Mouse (Mus musculus) midbrain, embryonic 10.5 days (tissue): ENCODE results near the gene Brcc3. TPM values are rescaled to one million over a fixed set of nuclear protein-coding genes. Genes with fewer than 3 reads are reported as not detected.

Source experiments
- DNase-seq: peaks from one replicate; pipeline ENCODE4 v3.0.0-alpha.2; 2017; ENCODE audit warnings: low spot score
- H3K27ac ChIP-seq: fragments of 300-500 bp; sonication (generic); replicated peaks from 2 replicates; pipeline ENCODE4 v1.5.1; 2016; ENCODE audit warnings: mild to moderate bottlenecking
- H3K27me3 ChIP-seq: fragments of 300-500 bp; sonication (generic); 2 replicates; pipeline ENCODE4 v1.6.1; 2016; ENCODE audit warnings: low read depth, mild to moderate bottlenecking; ENCODE audit not compliant: poor library complexity, severe bottlenecking
- H3K36me3 ChIP-seq: fragments of 300-500 bp; sonication (generic); 2 replicates; pipeline ENCODE4 v1.6.1; 2016; ENCODE audit warnings: mild to moderate bottlenecking, moderate library complexity
- H3K4me1 ChIP-seq: fragments of 300-500 bp; sonication (generic); 2 replicates; pipeline ENCODE4 v1.6.1; 2016
- H3K4me3 ChIP-seq: fragments of 300-500 bp; sonication (generic); 2 replicates; pipeline ENCODE4 v1.5.1; 2016; ENCODE audit warnings: mild to moderate bottlenecking, moderate library complexity
- H3K9me3 ChIP-seq: fragments of 300-500 bp; sonication (generic); replicated peaks from 2 replicates; pipeline ENCODE4 v1.6.1; 2016; ENCODE audit warnings: mild to moderate bottlenecking
- WGBS: fragments of 180-500 bp; shearing (Covaris S2); methylation state at CpG from one replicate; pipeline ENCODE4 v1.1.7; 2016; 5-methylcytosine and 5-hydroxymethylcytosine counted together
- polyA plus RNA-seq: library from polyadenylated mRNA; unstranded; fragments of >200 nt; fragmentation: Nextera tagmentation; extraction: Ambion mirVana; gene quantifications from 2 replicates; pipeline ENCODE4 v1.2.1, GENCODE M21; 2016

The Brcc3 gene
- polyA plus RNA-seq = 72.1 and 72.5 TPM in 2 replicates

GRCm38 (mm10) chrX:75415936-75416785 is at the start of gene Brcc3, which contains the start of the genes Cmc4 and Mtcp1:
Gene Brcc3, plus strand, starts transcription at chrX:75416628.
Gene Cmc4, minus strand, starts transcription at chrX:75416584.
Gene Mtcp1, minus strand, starts transcription at chrX:75416588.
- WGBS = 18% methylated on average over 49 of the region's 52 CpGs
- peak; percentile 85 for DNase-seq

DNA sequence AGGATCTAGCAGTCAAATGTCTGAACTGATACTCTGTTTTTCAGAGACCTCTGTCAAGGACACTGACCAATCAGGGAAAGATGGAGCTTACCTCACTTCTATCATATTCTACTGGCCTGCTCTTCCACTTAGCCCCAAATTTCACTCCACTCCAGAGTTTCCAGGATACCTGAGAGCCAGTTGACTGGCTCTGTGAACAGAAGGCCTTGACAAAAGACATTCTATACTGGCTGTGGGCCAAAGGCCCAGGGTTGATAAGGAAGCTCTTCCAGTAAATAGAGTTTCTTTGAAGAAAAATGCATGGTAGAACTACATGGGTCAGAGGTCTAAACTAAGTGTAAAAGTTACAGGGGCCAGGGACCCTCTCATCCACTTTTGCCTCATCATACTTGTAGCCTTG is 46.2 kb upstream of the Brcc3 start:
- H3K9me3 ChIP-seq = no peaks in the 10 kb centered on the region
- H3K27ac ChIP-seq = no peak overlapping the region
- H3K27me3 ChIP-seq = no peaks in the 10 kb centered on the region
- no peaks in the 10 kb centered on the region for H3K4me1 ChIP-seq
- DNase-seq = no peak
- no peak overlapping the region for H3K4me3 ChIP-seq
- no peaks in the 10 kb centered on the region for H3K36me3 ChIP-seq

More at GRCm38 (mm10) chrX:75415936-75416785, at the start of gene Brcc3, which contains the start of the genes Cmc4 and Mtcp1:
- Histone ChIP-seq H3K27me3 (no peaks in the 10 kb centered on the region), H3K9me3 (0 out of 2 replicates have a peak, but pooled peaks cover 3% of the 10 kb centered on the region), H3K36me3 (0 out of 2 replicates have a peak, but pooled peaks cover 4% of the 10 kb centered on the region), H3K27ac (peak within 1 kb of the TSS; percentile 89), H3K4me3 (peak within 1 kb of the TSS; percentile 61), H3K4me1 (peaks cover 5% of the 10 kb centered on the region; the same call in 1 of the 2 replicates)

DNA sequence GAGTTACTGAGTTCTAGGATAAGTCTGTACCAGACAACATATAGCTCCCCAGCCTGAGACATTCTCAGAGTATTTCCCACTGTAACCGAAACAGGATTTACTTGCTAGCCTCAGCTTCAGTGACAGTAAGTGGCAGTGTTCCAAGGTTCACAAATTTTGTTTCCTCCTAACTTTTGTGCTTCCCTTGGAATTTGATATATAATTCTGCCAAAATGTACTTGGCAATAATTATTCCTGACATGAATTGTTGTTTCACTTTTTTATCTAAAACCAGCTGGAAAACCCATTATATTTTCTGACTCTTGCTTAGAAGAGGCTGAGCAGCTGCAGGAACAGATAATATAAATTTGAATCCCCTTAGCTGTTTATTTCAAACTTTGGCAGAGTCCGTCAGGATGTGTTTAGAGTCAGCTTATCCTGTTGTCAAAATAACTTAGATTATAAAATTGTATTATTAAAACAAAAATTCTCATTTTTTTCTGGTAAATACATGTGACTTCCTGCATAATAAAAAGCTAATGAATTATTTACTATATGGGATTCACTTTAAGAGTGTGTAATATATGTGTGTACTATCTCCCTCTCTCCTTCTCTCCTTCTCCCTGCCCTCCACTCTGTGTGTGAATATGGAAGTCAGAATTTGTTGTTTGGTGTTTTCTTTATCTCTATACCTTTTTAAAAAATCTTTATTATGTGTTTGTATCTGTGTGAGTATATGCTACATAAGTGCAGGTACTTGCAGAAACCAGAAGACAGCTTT is 43.6 kb upstream of the Brcc3 start:
- WGBS = 96% methylated on average over 2 of the region's 2 CpGs
- H3K27me3 ChIP-seq = no peaks in the 10 kb centered on the region
- H3K9me3 ChIP-seq = no peaks in the 10 kb centered on the region
- no peaks in the 10 kb centered on the region for H3K4me1 ChIP-seq
- DNase-seq = no peak
- H3K4me3 ChIP-seq = no peak overlapping the region
- no peak overlapping the region for H3K27ac ChIP-seq
- no peaks in the 10 kb centered on the region for H3K36me3 ChIP-seq

- H3K36me3 ChIP-seq = no peaks in the 10 kb centered on the region
Measured at GRCm38 (mm10) chrX:75376815-75377214, 39.6 kb upstream of the Brcc3 start.

GRCm38 (mm10) chrX:75381176-75381575 is 35.3 kb upstream of the Brcc3 start:
- DNase-seq = no peak
- H3K27ac ChIP-seq = no peak overlapping the region
- no peaks in the 10 kb centered on the region for H3K4me1 ChIP-seq
- WGBS = 91% methylated on average over 1 of the region's 1 CpGs
- no peaks in the 10 kb centered on the region for H3K9me3 ChIP-seq
- H3K36me3 ChIP-seq = no peaks in the 10 kb centered on the region
- no peak overlapping the region for H3K4me3 ChIP-seq
- H3K27me3 ChIP-seq = no peaks in the 10 kb centered on the region

More at GRCm38 (mm10) chrX:75376815-75377214, 39.6 kb upstream of the Brcc3 start:
- H3K27ac ChIP-seq = no peak overlapping the region
- H3K9me3 ChIP-seq = no peaks in the 10 kb centered on the region
- H3K4me3 ChIP-seq = no peak overlapping the region
- no peaks in the 10 kb centered on the region for H3K27me3 ChIP-seq
- H3K4me1 ChIP-seq = no peaks in the 10 kb centered on the region
- DNase-seq = no peak

- no peaks in the 10 kb centered on the region for H3K27me3 ChIP-seq
- no peaks in the 10 kb centered on the region for H3K36me3 ChIP-seq
- no peaks in the 10 kb centered on the region for H3K9me3 ChIP-seq
- WGBS = 75% methylated on average over 5 of the region's 5 CpGs
- no peak for DNase-seq
- H3K4me3 ChIP-seq = peak overlapping the region; percentile 56
- no peaks in the 10 kb centered on the region for H3K4me1 ChIP-seq
- H3K27ac ChIP-seq = peak overlapping the region; percentile 85; the same call in 1 of the 2 replicates
Measured at GRCm38 (mm10) chrX:75381699-75382098, 34.7 kb upstream of the Brcc3 start.

DNA sequence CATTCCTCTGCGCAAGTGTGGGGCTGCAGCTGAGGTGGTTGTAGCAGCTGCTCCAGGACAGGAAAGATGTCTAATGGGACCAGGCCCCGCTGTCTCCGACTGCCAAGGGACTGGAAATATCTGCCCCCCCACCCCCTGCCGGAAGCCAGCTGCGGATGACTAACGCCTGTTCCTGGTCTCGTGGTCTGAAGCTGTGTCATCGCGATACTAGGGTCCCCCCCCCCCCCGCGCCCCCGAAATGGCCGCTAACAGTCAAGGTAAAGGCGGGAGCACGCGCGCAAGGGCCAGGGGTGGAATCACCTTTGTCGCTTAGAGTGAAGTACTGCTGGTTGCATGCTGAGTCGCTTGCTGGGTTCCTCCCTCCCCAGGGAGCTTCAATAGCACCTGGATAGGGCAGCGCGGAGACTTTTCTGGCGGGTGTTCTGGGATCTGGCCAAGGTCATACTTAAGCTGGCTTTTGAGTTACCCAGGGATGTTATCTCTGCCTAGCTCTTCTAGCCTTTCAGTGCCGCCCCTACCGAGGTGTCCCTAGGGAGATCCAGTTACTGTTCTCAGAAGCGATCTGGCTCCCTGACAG is 34.1 kb upstream of the Brcc3 start, which contains the start of the genes Fundc2 and F8:
TSS of gene Fundc2 (plus strand) at position 205 of the 577 bp plus-strand sequence.
TSS of gene F8 (minus strand) at position 421 of the 577 bp plus-strand sequence.
- no peaks in the 10 kb centered on the region for H3K9me3 ChIP-seq
- peak within 1 kb of the TSS; percentile 85 for H3K27ac ChIP-seq
- H3K27me3 ChIP-seq = no peaks in the 10 kb centered on the region
- WGBS = 25% methylated on average over 20 of the region's 25 CpGs
- H3K36me3 ChIP-seq = no peaks in the 10 kb centered on the region
- DNase-seq = peak; percentile 81
- no peaks in the 10 kb centered on the region for H3K4me1 ChIP-seq
- H3K4me3 ChIP-seq = peak within 1 kb of the TSS; percentile 56

DNA sequence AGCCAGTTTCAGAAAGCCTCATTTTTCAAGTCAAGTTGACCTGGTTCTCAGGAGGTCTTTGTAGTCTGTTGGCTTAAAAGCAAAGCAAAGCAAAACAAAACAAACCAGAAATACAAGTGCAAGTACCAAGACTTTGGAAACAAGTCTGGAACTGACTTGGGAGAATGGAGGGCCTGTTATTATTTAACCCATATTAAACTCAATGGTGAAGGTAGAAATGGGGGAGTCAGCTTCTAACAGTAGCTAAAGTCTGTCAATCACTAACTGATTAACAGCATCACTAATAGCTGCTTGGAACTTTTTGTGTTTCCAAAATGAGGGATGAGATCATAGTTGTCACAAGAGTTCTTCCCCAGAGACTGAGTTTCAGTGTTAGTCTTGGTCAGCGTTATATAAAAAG is 17.0 kb upstream of the Brcc3 start:
- no peak overlapping the region for H3K4me3 ChIP-seq
- no peak overlapping the region for H3K27ac ChIP-seq
- 0 out of 2 replicates have a peak, but pooled peaks cover 3% of the 10 kb centered on the region for H3K36me3 ChIP-seq
- DNase-seq = no peak
- H3K27me3 ChIP-seq = no peaks in the 10 kb centered on the region
- no peaks in the 10 kb centered on the region for H3K9me3 ChIP-seq
- no peaks in the 10 kb centered on the region for H3K4me1 ChIP-seq
- WGBS = 93% methylated on average over 1 of the region's 1 CpGs

DNA sequence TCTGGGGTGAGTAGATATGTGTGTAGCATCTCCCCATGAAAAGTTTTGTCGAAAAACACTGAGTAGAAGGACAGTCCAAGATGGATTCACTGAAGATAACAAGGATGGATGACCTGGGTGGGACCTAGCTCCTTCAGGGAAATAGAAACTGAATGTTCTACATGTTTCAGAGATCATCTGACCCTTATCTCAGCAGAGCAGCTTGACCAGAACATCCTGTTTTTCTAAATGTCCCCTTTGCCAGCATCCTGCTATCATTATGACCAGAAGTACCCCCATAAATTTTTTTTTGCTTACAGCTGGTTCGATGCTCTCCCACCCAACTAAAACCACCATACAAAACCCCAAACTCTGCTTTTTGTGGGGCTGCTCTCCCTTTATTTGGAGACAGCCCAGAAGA is 13.8 kb upstream of the Brcc3 start:
- no peak overlapping the region for H3K4me3 ChIP-seq
- H3K27me3 ChIP-seq = no peaks in the 10 kb centered on the region
- no peak for DNase-seq
- WGBS = 84% methylated on average over 2 of the region's 2 CpGs
- H3K27ac ChIP-seq = no peak overlapping the region
- no peaks in the 10 kb centered on the region for H3K9me3 ChIP-seq
- no peaks in the 10 kb centered on the region for H3K4me1 ChIP-seq
- H3K36me3 ChIP-seq = 0 out of 2 replicates have a peak, but pooled peaks cover 4% of the 10 kb centered on the region

GRCm38 (mm10) chrX:75403350-75403749 is 13.1 kb upstream of the Brcc3 start:
- no peaks in the 10 kb centered on the region for H3K9me3 ChIP-seq
- H3K27me3 ChIP-seq = no peaks in the 10 kb centered on the region
- H3K36me3 ChIP-seq = 0 out of 2 replicates have a peak, but pooled peaks cover 4% of the 10 kb centered on the region
- no peak for DNase-seq
- no peak overlapping the region for H3K27ac ChIP-seq
- no peaks in the 10 kb centered on the region for H3K4me1 ChIP-seq
- H3K4me3 ChIP-seq = no peak overlapping the region

GRCm38 (mm10) chrX:75409711-75410110 is 6.7 kb upstream of the Brcc3 start:
- Histone ChIP-seq H3K27ac (no peak overlapping the region), H3K4me1 (peaks cover 2% of the 10 kb centered on the region; the same call in 1 of the 2 replicates), H3K36me3 (no peaks in the 10 kb centered on the region), H3K27me3 (no peaks in the 10 kb centered on the region), H3K4me3 (no peak overlapping the region), H3K9me3 (no peaks in the 10 kb centered on the region)
- DNase-seq = no peak
- WGBS = 97% methylated on average over 1 of the region's 1 CpGs

DNA sequence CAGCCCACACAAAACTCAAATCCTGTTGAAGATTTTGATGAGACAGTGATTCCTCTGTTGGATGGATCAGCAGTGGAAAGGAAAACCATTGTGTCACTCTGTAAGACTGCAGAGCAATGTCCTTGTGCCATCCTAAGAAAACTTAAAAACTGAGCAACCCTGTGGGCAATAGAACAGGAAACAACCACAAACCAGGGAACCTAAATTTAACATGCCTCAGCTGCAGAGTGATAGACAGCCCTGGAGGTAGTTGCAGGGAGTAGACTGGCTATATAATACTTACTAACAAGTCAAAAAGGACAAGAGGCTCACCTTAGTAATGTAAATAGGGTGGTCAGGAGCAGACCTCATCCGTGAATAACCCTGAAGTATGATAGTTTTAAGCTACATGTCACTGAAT is 38.2 kb downstream of the Brcc3 start:
- DNase-seq = no peak
- 89% methylated on average over 1 of the region's 1 CpGs for WGBS
- no peaks in the 10 kb centered on the region for H3K4me1 ChIP-seq
- H3K9me3 ChIP-seq = peaks cover 10% of the 10 kb centered on the region; the same call in 1 of the 2 replicates
- no peak overlapping the region for H3K27ac ChIP-seq
- H3K27me3 ChIP-seq = no peaks in the 10 kb centered on the region
- peaks cover 67% of the 10 kb centered on the region for H3K36me3 ChIP-seq
- H3K4me3 ChIP-seq = no peak overlapping the region
